Mouse (Mus musculus) midbrain, embryonic 16.5 days (tissue): Measurements from ENCODE around the gene A830005F24Rik. TPM values are rescaled to one million over a fixed set of nuclear protein-coding genes. Genes with fewer than 3 reads are reported as not detected.

Source experiments
- ATAC-seq: fragments of 200-750 bp; cut with Nextera tagmentation; 2 replicates; pipeline ENCODE4 v1.8.0; 2017; ENCODE audit warnings: moderate TSS enrichment
- H3K27ac ChIP-seq: fragments of 300-500 bp; sonication (generic); 2 replicates; pipeline ENCODE4 v1.5.1; 2014; ENCODE audit warnings: mild to moderate bottlenecking, low read length, mixed read lengths
- H3K27me3 ChIP-seq: fragments of 300-500 bp; sonication (generic); 2 replicates; pipeline ENCODE4 v1.6.1; 2014; ENCODE audit warnings: low read depth, low read length, mixed read lengths; ENCODE audit not compliant: control insufficient read depth, insufficient read depth
- H3K36me3 ChIP-seq: fragments of 300-500 bp; sonication (generic); 2 replicates; pipeline ENCODE4 v1.6.1; 2014; ENCODE audit warnings: mild to moderate bottlenecking, low read length, moderate library complexity, mixed read lengths; ENCODE audit not compliant: control insufficient read depth, insufficient read depth
- H3K4me1 ChIP-seq: fragments of 300-500 bp; sonication (generic); 2 replicates; pipeline ENCODE4 v1.6.1; 2014; ENCODE audit warnings: mild to moderate bottlenecking, low read length, mixed read lengths; ENCODE audit not compliant: control insufficient read depth, insufficient read depth
- H3K4me2 ChIP-seq: fragments of 300-500 bp; sonication (generic); 2 replicates; pipeline ENCODE4 v1.6.1; 2014; ENCODE audit warnings: mild to moderate bottlenecking, low read length, mixed read lengths
- H3K4me3 ChIP-seq: fragments of 300-500 bp; sonication (generic); 2 replicates; pipeline ENCODE4 v1.5.1; 2014; ENCODE audit warnings: low read depth, mild to moderate bottlenecking, low read length, moderate library complexity, mixed read lengths
- H3K9ac ChIP-seq: fragments of 300-500 bp; sonication (generic); 2 replicates; pipeline ENCODE4 v1.6.1; 2014; ENCODE audit warnings: low read depth, low read length, mixed read lengths
- H3K9me3 ChIP-seq: fragments of 300-500 bp; sonication (generic); replicated peaks from 2 replicates; pipeline ENCODE4 v1.6.1; 2014; ENCODE audit warnings: mild to moderate bottlenecking, low read length, mixed read lengths; ENCODE audit not compliant: control insufficient read depth, poor library complexity, severe bottlenecking
- WGBS: fragments of 180-500 bp; shearing (Covaris S2); extraction: QIAGEN DNeasy Blood & Tissue Kit; methylation state at CpG from one replicate; pipeline ENCODE4 v1.1.7; 2014; 5-methylcytosine and 5-hydroxymethylcytosine counted together
- polyA plus RNA-seq: library from polyadenylated mRNA; unstranded; fragments of >200 nt; fragmentation: Nextera tagmentation; extraction: Ambion mirVana; gene quantifications from 2 replicates; pipeline ENCODE4 v1.2.1, GENCODE M21; 2015

Gene A830005F24Rik
- 3.4 and 4.9 TPM in 2 replicates for polyA plus RNA-seq

GRCm38 (mm10) chr13:48513003-48513929 is at the start of gene A830005F24Rik, which contains the start of gene Zfp169:
Gene A830005F24Rik (plus strand): TSS chr13:48513570.
Gene Zfp169 (minus strand): TSS chr13:48513451.
- peak; percentile 98 for ATAC-seq
- no peaks in the 10 kb centered on the region for H3K27me3 ChIP-seq
- H3K36me3 ChIP-seq = no peaks in the 10 kb centered on the region
- H3K4me1 ChIP-seq = peaks cover 10% of the 10 kb centered on the region
- H3K4me2 ChIP-seq = peak within 1 kb of the TSS; percentile 85
- WGBS = 3% methylated on average over 34 of the region's 34 CpGs
- no peaks in the 10 kb centered on the region for H3K9me3 ChIP-seq
- peak within 1 kb of the TSS; percentile 83 for H3K4me3 ChIP-seq
- H3K27ac ChIP-seq = peak within 1 kb of the TSS; percentile 74
- H3K9ac ChIP-seq = peak within 1 kb of the TSS; percentile 86

- Histone ChIP-seq H3K9ac (no peak overlapping the region), H3K9me3 (no peaks in the 10 kb centered on the region), H3K36me3 (no peaks in the 10 kb centered on the region), H3K27me3 (no peaks in the 10 kb centered on the region), H3K4me1 (peaks cover 16% of the 10 kb centered on the region), H3K4me3 (no peak overlapping the region), H3K4me2 (no peak overlapping the region), H3K27ac (peak overlapping the region; percentile 64; the same call in 1 of the 2 replicates)
- 10% methylated on average over 4 of the region's 4 CpGs for whole genome bisulfite sequencing
- peak; percentile 75 for ATAC-seq
These were observed 49.2 kb upstream of the A830005F24Rik start for GRCm38 (mm10) chr13:48464170-48464569.

GRCm38 (mm10) chr13:48466186-48466585 is 47.2 kb upstream of the A830005F24Rik start:
- Histone ChIP-seq H3K9ac (peak overlapping the region; percentile 6; the same call in 1 of the 2 replicates), H3K27ac (peak overlapping the region; percentile 23; the same call in 1 of the 2 replicates), H3K27me3 (no peaks in the 10 kb centered on the region), H3K36me3 (no peaks in the 10 kb centered on the region), H3K9me3 (no peaks in the 10 kb centered on the region), H3K4me1 (peaks cover 16% of the 10 kb centered on the region), H3K4me3 (no peak overlapping the region), H3K4me2 (peak overlapping the region; percentile 31; the same call in 1 of the 2 replicates)
- 22% methylated on average over 10 of the region's 10 CpGs for WGBS
- ATAC-seq = no peak

- H3K4me3 ChIP-seq = no peak overlapping the region
- no peak overlapping the region for H3K9ac ChIP-seq
- H3K27ac ChIP-seq = no peak overlapping the region
- no peak for ATAC-seq
- peaks cover 16% of the 10 kb centered on the region for H3K4me1 ChIP-seq
- no peak overlapping the region for H3K4me2 ChIP-seq
- H3K9me3 ChIP-seq = no peaks in the 10 kb centered on the region
- 60% methylated on average over 15 of the region's 15 CpGs for WGBS
- no peaks in the 10 kb centered on the region for H3K27me3 ChIP-seq
- no peaks in the 10 kb centered on the region for H3K36me3 ChIP-seq
These were observed 44.7 kb upstream of the A830005F24Rik start for GRCm38 (mm10) chr13:48468656-48469180.

GRCm38 (mm10) chr13:48483606-48484005 is 29.8 kb upstream of the A830005F24Rik start:
- ATAC-seq = no peak
- Histone ChIP-seq H3K36me3 (peaks cover 8% of the 10 kb centered on the region), H3K4me2 (no peak overlapping the region), H3K27me3 (no peaks in the 10 kb centered on the region), H3K9me3 (no peaks in the 10 kb centered on the region), H3K27ac (no peak overlapping the region), H3K4me1 (no peaks in the 10 kb centered on the region), H3K4me3 (no peak overlapping the region), H3K9ac (no peak overlapping the region)
- WGBS = 93% methylated on average over 4 of the region's 4 CpGs

- no peak overlapping the region for H3K9ac ChIP-seq
- no peak overlapping the region for H3K4me3 ChIP-seq
- H3K36me3 ChIP-seq = peaks cover 50% of the 10 kb centered on the region
- peaks cover under 1% of the 10 kb centered on the region; the same call in 1 of the 2 replicates for H3K9me3 ChIP-seq
- no peak overlapping the region for H3K27ac ChIP-seq
- ATAC-seq = no peak
- no peaks in the 10 kb centered on the region for H3K4me1 ChIP-seq
- H3K4me2 ChIP-seq = no peak overlapping the region
- H3K27me3 ChIP-seq = no peaks in the 10 kb centered on the region
- 90% methylated on average over 35 of the region's 35 CpGs for WGBS
These were observed 22.8 kb upstream of the A830005F24Rik start for GRCm38 (mm10) chr13:48490396-48491182.

- Histone ChIP-seq H3K9ac (no peak overlapping the region), H3K4me2 (no peak overlapping the region), H3K27ac (no peak overlapping the region), H3K9me3 (peaks cover 3% of the 10 kb centered on the region; the same call in 1 of the 2 replicates), H3K36me3 (peaks cover 47% of the 10 kb centered on the region), H3K4me3 (no peak overlapping the region), H3K27me3 (no peaks in the 10 kb centered on the region), H3K4me1 (peaks cover 9% of the 10 kb centered on the region)
- ATAC-seq = no peak
- 90% methylated on average over 4 of the region's 5 CpGs for WGBS
These were observed 20.2 kb upstream of the A830005F24Rik start for GRCm38 (mm10) chr13:48493183-48493582.

- peaks cover 13% of the 10 kb centered on the region for H3K4me1 ChIP-seq
- H3K36me3 ChIP-seq = peaks cover 11% of the 10 kb centered on the region
- 5% methylated on average over 15 of the region's 15 CpGs for WGBS
- peaks cover 3% of the 10 kb centered on the region; the same call in 1 of the 2 replicates for H3K9me3 ChIP-seq
- H3K4me2 ChIP-seq = peak overlapping the region; percentile 57
- H3K27ac ChIP-seq = peak overlapping the region; percentile 77
- ATAC-seq = peak; percentile 100
- peak overlapping the region; percentile 44; the same call in 1 of the 2 replicates for H3K9ac ChIP-seq
- no peaks in the 10 kb centered on the region for H3K27me3 ChIP-seq
- peak overlapping the region; percentile 36 for H3K4me3 ChIP-seq
These were observed 15.6 kb upstream of the A830005F24Rik start for GRCm38 (mm10) chr13:48497693-48498221.
